Mouse (Mus musculus): ENCODE data around the gene Zzz3.

DNA sequence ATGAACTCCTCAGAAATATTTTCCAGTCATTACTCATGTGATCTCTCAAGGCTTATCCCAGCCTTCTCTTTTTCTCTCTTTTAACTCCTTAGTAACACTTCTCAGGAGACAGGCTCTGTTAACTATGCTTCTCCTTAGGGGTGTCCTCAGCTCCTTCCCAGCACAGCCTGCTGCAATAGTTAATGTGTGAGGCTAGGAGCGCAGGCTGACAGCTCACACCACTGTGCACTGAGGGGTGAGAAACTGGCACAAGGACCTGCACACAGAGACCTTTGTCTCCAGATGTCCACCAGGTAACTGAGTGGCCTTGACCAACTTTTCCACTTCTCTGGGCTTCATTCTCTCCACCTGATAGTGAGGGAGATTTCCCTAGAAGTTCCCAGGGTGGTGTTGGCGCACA is 102.6 kb downstream of the Zzz3 start:
- no peak for TF ChIP-seq CTCF (IDR thresholded peaks at IDR 0.05; ENCODE audit: borderline replicate concordance, control insufficient read depth, extremely low read depth, insufficient read depth, low read length, poor library complexity)
- TF ChIP-seq POLR2A (IDR thresholded peaks at IDR 0.05; ENCODE audit: control insufficient read depth, extremely low read depth, insufficient read depth, low read length, poor library complexity): no peak
